Mouse (Mus musculus) CH12.LX (cell line): ENCODE results near the gene Hsd17b14. TPM values are rescaled to one million over a fixed set of nuclear protein-coding genes. Genes with fewer than 3 reads are reported as not detected.

ENCODE experiments used
- DNase-seq: peaks from one replicate; pipeline ENCODE4 v3.0.0-alpha.2; 2013; ENCODE audit errors: extremely low read depth
- H3K27ac ChIP-seq: 2 replicates; pipeline ENCODE4 v1.5.1; 2012; ENCODE audit warnings: low read depth, mild to moderate bottlenecking, control low read depth, moderate library complexity; ENCODE audit not compliant: insufficient read depth
- H3K27me3 ChIP-seq: replicated peaks from 2 replicates; pipeline ENCODE3; 2012; ENCODE audit warnings: inconsistent platforms
- H3K36me3 ChIP-seq, 2 experiments: replicated peaks in 1 of 2; 2 replicates each; pipeline versions ENCODE3 to v1.6.1; 2012; ENCODE audit warnings: inconsistent platforms in 1 of 2, low read length in 1 of 2, mild to moderate bottlenecking in 1 of 2, mixed read lengths in 1 of 2, moderate library complexity in 1 of 2; ENCODE audit not compliant: control insufficient read depth in 1 of 2, insufficient read depth in 1 of 2
- H3K4me1 ChIP-seq, 2 experiments: 2 replicates each; pipeline ENCODE4 v1.6.1; 2012; ENCODE audit warnings: inconsistent platforms in 1 of 2, moderate library complexity in 1 of 2; ENCODE audit not compliant: insufficient read depth in 2 of 2, control insufficient read depth in 1 of 2
- H3K4me2 ChIP-seq: 2 replicates; pipeline ENCODE4 v1.6.1; 2012; ENCODE audit warnings: low read depth, mild to moderate bottlenecking, control low read depth; ENCODE audit not compliant: poor library complexity, insufficient read depth, severe bottlenecking
- H3K4me3 ChIP-seq, 3 experiments: fragments of 150-350 bp in 1 of 3; sonication (generic) in 1 of 3; replicated peaks in 1 of 3; 2 replicates each; pipeline versions ENCODE3 to v1.5.1; 2011 to 2012; ENCODE audit warnings: low read depth in 2 of 3, low read length in 2 of 3, mild to moderate bottlenecking in 2 of 3, moderate library complexity in 2 of 3, control low read depth in 1 of 3, improper control_type of control experiment in 1 of 3, inconsistent platforms in 1 of 3, mixed read lengths in 1 of 3; ENCODE audit not compliant: poor library complexity in 1 of 3
- H3K79me2 ChIP-seq: replicated peaks from 2 replicates; pipeline ENCODE4 v1.6.1; 2012; ENCODE audit warnings: mild to moderate bottlenecking, moderate library complexity; ENCODE audit not compliant: control insufficient read depth, poor library complexity, insufficient read depth, severe bottlenecking; ENCODE audit errors: extremely low read depth
- H3K9ac ChIP-seq: 2 replicates; pipeline ENCODE4 v1.6.1; 2012; ENCODE audit warnings: low read depth, mild to moderate bottlenecking, control low read depth, moderate library complexity; ENCODE audit not compliant: insufficient read depth
- H3K9me3 ChIP-seq: replicated peaks from 2 replicates; pipeline ENCODE3; 2012; ENCODE audit warnings: low read length, inconsistent platforms, mixed read lengths
- BHLHE40 ChIP-seq: IDR thresholded peaks from 2 replicates; pipeline ENCODE4 v1.6.1; 2011; ENCODE audit warnings: mild to moderate bottlenecking, low read depth, low read length, improper control_type of control experiment
- CHD1 ChIP-seq: IDR thresholded peaks from 2 replicates; pipeline ENCODE4 v1.6.1; 2012; ENCODE audit warnings: low read depth, low read length, improper control_type of control experiment, inconsistent platforms
- CHD2 ChIP-seq: IDR thresholded peaks from 2 replicates; pipeline ENCODE4 v1.6.1; 2011; ENCODE audit warnings: low read length, improper control_type of control experiment
- CTCF ChIP-seq, 2 experiments: IDR thresholded peaks in 1 of 2; conservative IDR thresholded peaks in 1 of 2; 2 replicates each; pipeline ENCODE4 v1.5.1; 2011 to 2012; ENCODE audit warnings: low read depth in 2 of 2, low read length in 2 of 2, improper control_type of control experiment in 1 of 2, inconsistent platforms in 1 of 2, mild to moderate bottlenecking in 1 of 2, moderate library complexity in 1 of 2
- E2F4 ChIP-seq: IDR thresholded peaks from 2 replicates; pipeline ENCODE4 v1.6.1; 2011; ENCODE audit warnings: low read depth, low read length, improper control_type of control experiment; ENCODE audit not compliant: insufficient replicate concordance
- ELF1 ChIP-seq: IDR thresholded peaks from 2 replicates; pipeline ENCODE4 v1.6.1; 2014; ENCODE audit warnings: low read depth, mild to moderate bottlenecking, inconsistent platforms, low read length, improper control_type of control experiment
- EP300 ChIP-seq: IDR thresholded peaks from 2 replicates; pipeline ENCODE4 v1.6.1; 2011; ENCODE audit warnings: low read length, improper control_type of control experiment
- GABPA ChIP-seq: IDR thresholded peaks from 2 replicates; pipeline ENCODE4 v1.6.1; 2012; ENCODE audit warnings: low read depth, low read length, improper control_type of control experiment, inconsistent platforms; ENCODE audit not compliant: insufficient replicate concordance
- HCFC1 ChIP-seq: IDR thresholded peaks from 2 replicates; pipeline ENCODE4 v1.6.1; 2012; ENCODE audit warnings: low read depth, mild to moderate bottlenecking, inconsistent platforms, low read length, improper control_type of control experiment
- IRF4 ChIP-seq: IDR thresholded peaks from 2 replicates; pipeline ENCODE4 v1.6.1; 2014; ENCODE audit warnings: low read depth, mild to moderate bottlenecking, inconsistent platforms, low read length, improper control_type of control experiment
- JUN ChIP-seq: IDR thresholded peaks from 2 replicates; pipeline ENCODE4 v1.6.1; 2011; ENCODE audit warnings: low read depth, mild to moderate bottlenecking, low read length, improper control_type of control experiment, moderate library complexity; ENCODE audit not compliant: insufficient read depth
- KAT2A ChIP-seq: IDR thresholded peaks from 2 replicates; pipeline ENCODE4 v1.6.1; 2012; ENCODE audit warnings: low read length, improper control_type of control experiment, inconsistent platforms; ENCODE audit not compliant: insufficient replicate concordance
- MAFK ChIP-seq: IDR thresholded peaks from 2 replicates; pipeline ENCODE4 v1.6.1; 2011; ENCODE audit warnings: low read length, improper control_type of control experiment; ENCODE audit not compliant: insufficient replicate concordance
- MAX ChIP-seq: IDR thresholded peaks from 2 replicates; pipeline ENCODE4 v1.6.1; 2011; ENCODE audit warnings: low read length, improper control_type of control experiment
- MAZ ChIP-seq: IDR thresholded peaks from 2 replicates; pipeline ENCODE4 v1.6.1; 2012; ENCODE audit warnings: low read depth, mild to moderate bottlenecking, inconsistent platforms, low read length, improper control_type of control experiment, moderate library complexity
- MEF2A ChIP-seq: IDR thresholded peaks from 2 replicates; pipeline ENCODE4 v1.6.1; 2014; ENCODE audit warnings: low read depth, mild to moderate bottlenecking, inconsistent platforms, low read length, improper control_type of control experiment, borderline replicate concordance
- MYC ChIP-seq: IDR thresholded peaks from 2 replicates; pipeline ENCODE4 v1.6.1; 2011; ENCODE audit warnings: low read depth, mild to moderate bottlenecking, improper control_type of control experiment, low read length
- NELFE ChIP-seq: IDR thresholded peaks from 2 replicates; pipeline ENCODE4 v1.6.1; 2011; ENCODE audit warnings: low read depth, low read length, improper control_type of control experiment
- NRF1 ChIP-seq: IDR thresholded peaks from 2 replicates; pipeline ENCODE4 v1.6.1; 2014; ENCODE audit warnings: low read depth, mild to moderate bottlenecking, inconsistent platforms, low read length, improper control_type of control experiment, moderate library complexity
- PAX5 ChIP-seq: IDR thresholded peaks from 2 replicates; pipeline ENCODE4 v1.6.1; 2012; ENCODE audit warnings: low read length, inconsistent platforms, mixed read lengths
- POLR2A ChIP-seq: IDR thresholded peaks from 2 replicates; pipeline ENCODE4 v1.6.1; 2011; ENCODE audit warnings: low read depth, mild to moderate bottlenecking, improper control_type of control experiment, low read length
- RAD21 ChIP-seq: IDR thresholded peaks from 2 replicates; pipeline ENCODE4 v1.6.1; 2011; ENCODE audit warnings: low read depth, mild to moderate bottlenecking, low read length, improper control_type of control experiment, moderate library complexity
- RCOR1 ChIP-seq: conservative IDR thresholded peaks from 2 replicates; pipeline ENCODE4 v1.6.1; 2012; ENCODE audit warnings: low read depth, mild to moderate bottlenecking, inconsistent platforms, low read length, improper control_type of control experiment
- SIN3A ChIP-seq: IDR thresholded peaks from 2 replicates; pipeline ENCODE4 v1.6.1; 2012; ENCODE audit warnings: low read length, improper control_type of control experiment, inconsistent platforms
- SMC3 ChIP-seq: IDR thresholded peaks from 2 replicates; pipeline ENCODE4 v1.6.1; 2011; ENCODE audit warnings: low read depth, low read length, improper control_type of control experiment
- TBP ChIP-seq: conservative IDR thresholded peaks from 2 replicates; pipeline ENCODE4 v1.6.1; 2011; ENCODE audit warnings: low read depth, low read length, improper control_type of control experiment
- TCF12 ChIP-seq: IDR thresholded peaks from 2 replicates; pipeline ENCODE4 v1.6.1; 2014; ENCODE audit warnings: low read depth, mild to moderate bottlenecking, inconsistent platforms, low read length, improper control_type of control experiment
- UBTF ChIP-seq: IDR thresholded peaks from 2 replicates; pipeline ENCODE4 v1.6.1; 2012; ENCODE audit warnings: low read depth, mild to moderate bottlenecking, inconsistent platforms, low read length, improper control_type of control experiment, moderate library complexity
- USF1 ChIP-seq: IDR thresholded peaks from 2 replicates; pipeline ENCODE4 v1.6.1; 2014; ENCODE audit warnings: low read depth, mild to moderate bottlenecking, inconsistent platforms, low read length, improper control_type of control experiment
- USF2 ChIP-seq: conservative IDR thresholded peaks from 2 replicates; pipeline ENCODE4 v1.6.1; 2011; ENCODE audit warnings: low read depth, low read length, improper control_type of control experiment
- ZC3H11A ChIP-seq: IDR thresholded peaks from 2 replicates; pipeline ENCODE4 v1.6.1; 2012; ENCODE audit warnings: low read depth, mild to moderate bottlenecking, inconsistent platforms, low read length, improper control_type of control experiment
- ZKSCAN1 ChIP-seq: IDR thresholded peaks from 2 replicates; pipeline ENCODE4 v1.6.1; 2012; ENCODE audit warnings: low read depth, inconsistent platforms, low read length, improper control_type of control experiment, borderline replicate concordance
- ZMIZ1 ChIP-seq: IDR thresholded peaks from 2 replicates; pipeline ENCODE4 v1.6.1; 2012; ENCODE audit warnings: low read depth, mild to moderate bottlenecking, inconsistent platforms, low read length, improper control_type of control experiment
- ZNF384 ChIP-seq: IDR thresholded peaks from 2 replicates; pipeline ENCODE4 v1.6.1; 2012; ENCODE audit warnings: low read depth, low read length, improper control_type of control experiment, inconsistent platforms
- dilution Hi-C: fragments of 300-500 bp; cut with MboI; formaldehyde crosslinking; loops from 2 replicates; pipeline ENCODE4 v1.14.3; 2020; ENCODE audit warnings: low sequenced_read_pairs; ENCODE audit not compliant: extremely low pct_unique_long_range_greater_than_20kb, extremely low pct_ligation_motif_present
- in situ Hi-C: fragments of 300-500 bp; cut with MboI; formaldehyde crosslinking; loops from 3 replicates; pipeline ENCODE4 v1.14.3; 2019; ENCODE audit warnings: low sequenced_read_pairs, low pct_ligation_motif_present, low pct_unique_long_range_greater_than_20kb, mixed read lengths
- polyA plus RNA-seq: library from polyadenylated mRNA; unstranded; fragments of >175 nt; gene quantifications from 2 replicates; pipeline ENCODE4 v1.2.1, GENCODE M21; 2012; ENCODE audit warnings: low read depth; ENCODE audit not compliant: insufficient read length
- total RNA-seq, 2 experiments: library from RNA; depleted of rRNA; stranded (reverse); fragments of 300-350 nt in 1 of 2; fragments of >200 nt in 1 of 2; gene quantifications; 2 replicates each; pipeline ENCODE4 v1.2.3; 2012 to 2014

The Hsd17b14 gene
- total and polyA plus RNA-seq, 3 experiments: 2.3 TPM; not detected in 2

GRCm38 (mm10) chr7:45589173-45589572, 34.5 kb downstream of the Hsd17b14 start:
- peaks cover 22 to 54% of the 10 kb centered on the region in 2 experiments for H3K36me3 ChIP-seq
- dilution Hi-C loops (no loop called here), in situ Hi-C loops (loop anchor here (10.0 kb wide), 1 partner anchor 64 kb away; the partner anchor contains the start of genes Plekha4 and Ppp1r15a)
- no peak overlapping the region for H3K4me2 ChIP-seq
- H3K27me3 ChIP-seq: no peaks in the 10 kb centered on the region
- H3K4me1 ChIP-seq: peaks cover 0 to 32% of the 10 kb centered on the region in 2 experiments; a peak in 3 of 4 replicates
- H3K9ac ChIP-seq: no peak overlapping the region
- TF ChIP-seq HCFC1 (peak; percentile 96), ZC3H11A (no peak), PAX5 (no peak), NRF1 (peak; percentile 15; the same call in 1 of the 2 replicates), SMC3 (peak; percentile 79), MEF2A (0 out of 2 replicates have a peak, but pooled peaks have one; percentile 11), ZNF384 (no peak), GABPA (no peak; the same call in 1 of the 2 replicates), RAD21 (peak; percentile 75), E2F4 (no peak), USF1 (no peak), CTCF (conservative IDR thresholded peaks at IDR 0.05 in 1 of 2, IDR thresholded peaks at IDR 0.05 in 1 of 2; ENCODE audit: low read depth in 2 of 2, low read length in 2 of 2) (peak; percentile 40 to 86; a peak in 2 of 4 replicates), TCF12 (no peak), ZKSCAN1 (no peak), CHD2 (no peak), BHLHE40 (no peak), NELFE (no peak), IRF4 (no peak), MYC (peak; percentile 22; the same call in 1 of the 2 replicates), POLR2A (no peak), MAFK (no peak), EP300 (no peak), SIN3A (no peak), JUN (no peak), CHD1 (no peak), RCOR1 (no peak), TBP (no peak), USF2 (no peak), ZMIZ1 (no peak), MAX (no peak), KAT2A (peak; percentile 85; the same call in 1 of the 2 replicates), ELF1 (no peak; the same call in 1 of the 2 replicates), MAZ (no peak), UBTF (no peak)
- H3K79me2 ChIP-seq: no peaks in the 10 kb centered on the region
- peak; percentile 80 for DNase-seq
- H3K9me3 ChIP-seq: no peaks in the 10 kb centered on the region
- H3K27ac ChIP-seq: no peak overlapping the region
- H3K4me3 ChIP-seq: peak overlapping the region in 1 of 3 experiments; percentile 14
